Mouse (Mus musculus) cortical plate, adult 2 months (tissue): ENCODE measurements around the gene Smim15.

Experiments used
- CTCF ChIP-seq: fragments of 200-500 bp; IDR thresholded peaks from 2 replicates; pipeline ENCODE4 v1.5.1; 2011; ENCODE audit warnings: mild to moderate bottlenecking, control low read depth, low read length; ENCODE audit not compliant: insufficient read depth; ENCODE audit errors: extremely low read depth
- POLR2A ChIP-seq: fragments of 200-500 bp; IDR thresholded peaks from 2 replicates; pipeline ENCODE4 v1.6.1; 2011; ENCODE audit warnings: mild to moderate bottlenecking, low read length, control low read depth; ENCODE audit not compliant: insufficient read depth; ENCODE audit errors: extremely low read depth

DNA sequence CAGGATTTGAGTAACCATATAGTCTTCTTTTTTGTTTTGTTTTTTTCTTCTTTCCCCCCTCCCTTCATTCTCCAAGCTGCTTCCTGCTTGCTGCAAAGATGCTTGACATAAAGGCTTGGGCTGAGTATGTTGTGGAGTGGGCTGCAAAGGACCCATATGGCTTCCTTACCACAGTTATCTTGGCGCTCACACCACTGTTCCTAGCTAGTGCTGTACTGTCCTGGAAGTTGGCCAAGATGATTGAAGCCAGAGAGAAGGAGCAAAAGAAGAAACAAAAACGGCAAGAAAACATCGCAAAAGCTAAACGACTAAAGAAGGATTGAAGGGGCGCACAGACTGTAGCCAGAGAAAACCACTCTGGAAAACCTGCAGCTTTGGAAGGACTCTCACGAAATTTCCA lies 3.1 kb downstream of the Smim15 start:
- TF ChIP-seq CTCF (no peak), POLR2A (no peak)
